Mouse (Mus musculus) midbrain, embryonic 13.5 days (tissue): Measurements from ENCODE around the gene Pik3c2b. TPM values are rescaled to one million over a fixed set of nuclear protein-coding genes. Genes with fewer than 3 reads are reported as not detected.

ENCODE experiments used
- ATAC-seq: fragments of 200-750 bp; cut with Nextera tagmentation; 2 replicates; pipeline ENCODE4 v1.8.0; 2017; ENCODE audit warnings: mild to moderate bottlenecking, moderate TSS enrichment, moderate library complexity
- H3K27ac ChIP-seq: fragments of 300-500 bp; sonication (generic); 2 replicates; pipeline ENCODE4 v1.5.1; 2015; ENCODE audit warnings: inconsistent platforms, mild to moderate bottlenecking, moderate library complexity
- H3K27me3 ChIP-seq: fragments of 300-500 bp; sonication (generic); 2 replicates; pipeline ENCODE4 v1.6.1; 2015; ENCODE audit warnings: mild to moderate bottlenecking, inconsistent platforms
- H3K36me3 ChIP-seq: fragments of 300-500 bp; sonication (generic); 2 replicates; pipeline ENCODE4 v1.6.1; 2015; ENCODE audit warnings: mild to moderate bottlenecking, inconsistent platforms
- H3K4me1 ChIP-seq: fragments of 300-500 bp; sonication (generic); replicated peaks from 2 replicates; pipeline ENCODE4 v1.6.1; 2015; ENCODE audit warnings: inconsistent platforms
- H3K4me2 ChIP-seq: fragments of 300-500 bp; sonication (generic); replicated peaks from 2 replicates; pipeline ENCODE4 v1.6.1; 2015; ENCODE audit warnings: moderate library complexity, mild to moderate bottlenecking, inconsistent platforms
- H3K4me3 ChIP-seq: fragments of 300-500 bp; sonication (generic); replicated peaks from 2 replicates; pipeline ENCODE4 v1.5.1; 2015; ENCODE audit warnings: mild to moderate bottlenecking, inconsistent platforms
- H3K9ac ChIP-seq: fragments of 300-500 bp; sonication (generic); replicated peaks from 2 replicates; pipeline ENCODE4 v1.6.1; 2015; ENCODE audit warnings: mild to moderate bottlenecking, inconsistent platforms
- H3K9me3 ChIP-seq: fragments of 300-500 bp; sonication (generic); 2 replicates; pipeline ENCODE4 v1.6.1; 2016; ENCODE audit warnings: mild to moderate bottlenecking, inconsistent platforms
- WGBS: fragments of 180-500 bp; shearing (Covaris S2); methylation state at CpG from one replicate; pipeline ENCODE4 v1.1.7; 2015; 5-methylcytosine and 5-hydroxymethylcytosine counted together
- polyA plus RNA-seq: library from polyadenylated mRNA; unstranded; fragments of >200 nt; fragmentation: Nextera tagmentation; extraction: Ambion mirVana; gene quantifications from 2 replicates; pipeline ENCODE4 v1.2.1, GENCODE M21; 2015

Pik3c2b gene
- polyA plus RNA-seq, 1 experiment from 2014 or later: 17.0 TPM

GRCm38 (mm10) chr1:133132388-133133326, 87.2 kb downstream of the Pik3c2b start:
- Histone ChIP-seq H3K27ac (no peak overlapping the region), H3K27me3 (no peaks in the 10 kb centered on the region)
- WGBS: 15% methylated on average over 26 of the region's 26 CpGs

GRCm38 (mm10) chr1:133133425-133133824, 88.0 kb downstream of the Pik3c2b start:
- Histone ChIP-seq H3K4me2 (peak overlapping the region; percentile 100), H3K9me3 (no peaks in the 10 kb centered on the region), H3K4me3 (peak overlapping the region; percentile 71), H3K9ac (peak overlapping the region; percentile 89), H3K27me3 (no peaks in the 10 kb centered on the region), H3K4me1 (peaks cover 60% of the 10 kb centered on the region), H3K36me3 (peaks cover 25% of the 10 kb centered on the region), H3K27ac (no peak overlapping the region)
- no peak for ATAC-seq
- 23% methylated on average over 2 of the region's 2 CpGs for WGBS

More at GRCm38 (mm10) chr1:133132388-133133326, 87.2 kb downstream of the Pik3c2b start:
- Histone ChIP-seq H3K4me2 (peak overlapping the region; percentile 100), H3K9ac (peak overlapping the region; percentile 89), H3K4me3 (peak overlapping the region; percentile 71), H3K36me3 (peaks cover 17% of the 10 kb centered on the region), H3K9me3 (no peaks in the 10 kb centered on the region), H3K4me1 (peaks cover 60% of the 10 kb centered on the region)
- no peak for ATAC-seq

GRCm38 (mm10) chr1:133134071-133134470, 88.6 kb downstream of the Pik3c2b start:
- H3K27ac ChIP-seq: no peak overlapping the region
- peaks cover 31% of the 10 kb centered on the region for H3K36me3 ChIP-seq
- peaks cover 60% of the 10 kb centered on the region for H3K4me1 ChIP-seq
- no peaks in the 10 kb centered on the region for H3K9me3 ChIP-seq
- H3K27me3 ChIP-seq: no peaks in the 10 kb centered on the region
- ATAC-seq: no peak
- peak overlapping the region; percentile 89 for H3K9ac ChIP-seq
- H3K4me2 ChIP-seq: peak overlapping the region; percentile 100
- WGBS: 29% methylated on average over 4 of the region's 4 CpGs
- peak overlapping the region; percentile 71 for H3K4me3 ChIP-seq

- Histone ChIP-seq H3K4me3 (peak overlapping the region; percentile 71), H3K27me3 (no peaks in the 10 kb centered on the region), H3K4me2 (peak overlapping the region; percentile 100), H3K27ac (no peak overlapping the region), H3K36me3 (peaks cover 37% of the 10 kb centered on the region), H3K9ac (peak overlapping the region; percentile 60), H3K4me1 (peaks cover 55% of the 10 kb centered on the region), H3K9me3 (no peaks in the 10 kb centered on the region)
- WGBS: 47% methylated on average over 4 of the region's 4 CpGs
- no peak for ATAC-seq
These were observed 89.4 kb downstream of the Pik3c2b start for GRCm38 (mm10) chr1:133134881-133135280.

GRCm38 (mm10) chr1:133135808-133136207, 90.3 kb downstream of the Pik3c2b start:
- no peak for ATAC-seq
- peak overlapping the region; percentile 71 for H3K4me3 ChIP-seq
- peaks cover 46% of the 10 kb centered on the region for H3K36me3 ChIP-seq
- peak overlapping the region; percentile 17 for H3K9ac ChIP-seq
- H3K9me3 ChIP-seq: no peaks in the 10 kb centered on the region
- peak overlapping the region; percentile 100 for H3K4me2 ChIP-seq
- H3K27me3 ChIP-seq: no peaks in the 10 kb centered on the region
- 64% methylated on average over 5 of the region's 5 CpGs for WGBS
- H3K4me1 ChIP-seq: peaks cover 47% of the 10 kb centered on the region
- H3K27ac ChIP-seq: no peak overlapping the region

- 96% methylated on average over 1 of the region's 1 CpGs for WGBS
- Histone ChIP-seq H3K4me2 (no peak overlapping the region), H3K27me3 (no peaks in the 10 kb centered on the region), H3K27ac (no peak overlapping the region), H3K9ac (no peak overlapping the region), H3K4me1 (peaks cover 34% of the 10 kb centered on the region), H3K9me3 (no peaks in the 10 kb centered on the region), H3K36me3 (peaks cover 58% of the 10 kb centered on the region), H3K4me3 (no peak overlapping the region)
- no peak for ATAC-seq
These were observed 92.9 kb downstream of the Pik3c2b start for GRCm38 (mm10) chr1:133138401-133138800.

- WGBS: 62% methylated on average over 20 of the region's 22 CpGs
- H3K27ac ChIP-seq: no peak overlapping the region
These were observed 100.8 kb downstream of the Pik3c2b start for GRCm38 (mm10) chr1:133146014-133147009.

GRCm38 (mm10) chr1:133147324-133147723, 101.9 kb downstream of the Pik3c2b start:
- no peak for ATAC-seq
- H3K27ac ChIP-seq: no peak overlapping the region
- H3K36me3 ChIP-seq: no peaks in the 10 kb centered on the region; the same call in 1 of the 2 replicates
- H3K4me2 ChIP-seq: no peak overlapping the region
- H3K27me3 ChIP-seq: no peaks in the 10 kb centered on the region
- 82% methylated on average over 5 of the region's 5 CpGs for WGBS
- no peak overlapping the region for H3K9ac ChIP-seq
- H3K4me1 ChIP-seq: no peaks in the 10 kb centered on the region
- H3K9me3 ChIP-seq: peaks cover 7% of the 10 kb centered on the region; the same call in 1 of the 2 replicates
- H3K4me3 ChIP-seq: no peak overlapping the region

More at GRCm38 (mm10) chr1:133146014-133147009, 100.8 kb downstream of the Pik3c2b start:
- no peaks in the 10 kb centered on the region for H3K27me3 ChIP-seq
- peak; percentile 69 for ATAC-seq
- H3K4me3 ChIP-seq: no peak overlapping the region
- H3K9me3 ChIP-seq: peaks cover 7% of the 10 kb centered on the region; the same call in 1 of the 2 replicates
- no peak overlapping the region for H3K9ac ChIP-seq
- H3K4me1 ChIP-seq: no peaks in the 10 kb centered on the region
- H3K4me2 ChIP-seq: no peak overlapping the region
- peaks cover 7% of the 10 kb centered on the region for H3K36me3 ChIP-seq

GRCm38 (mm10) chr1:133148122-133148521, 102.7 kb downstream of the Pik3c2b start:
- Histone ChIP-seq H3K4me2 (no peak overlapping the region), H3K9me3 (peaks cover 7% of the 10 kb centered on the region; the same call in 1 of the 2 replicates), H3K4me1 (no peaks in the 10 kb centered on the region), H3K36me3 (no peaks in the 10 kb centered on the region), H3K4me3 (no peak overlapping the region), H3K27ac (no peak overlapping the region), H3K27me3 (no peaks in the 10 kb centered on the region), H3K9ac (no peak overlapping the region)
- WGBS: 94% methylated on average over 8 of the region's 8 CpGs
- ATAC-seq: no peak

- Histone ChIP-seq H3K27me3 (0 out of 2 replicates have a peak, but pooled peaks cover 4% of the 10 kb centered on the region), H3K36me3 (no peaks in the 10 kb centered on the region), H3K9me3 (peaks cover 7% of the 10 kb centered on the region; the same call in 1 of the 2 replicates), H3K4me3 (no peak overlapping the region), H3K4me1 (no peaks in the 10 kb centered on the region), H3K27ac (no peak overlapping the region), H3K9ac (no peak overlapping the region), H3K4me2 (no peak overlapping the region)
- no peak for ATAC-seq
- WGBS: 96% methylated on average over 2 of the region's 2 CpGs
These were observed 105.1 kb downstream of the Pik3c2b start for GRCm38 (mm10) chr1:133150556-133150955.

- Histone ChIP-seq H3K4me2 (no peak overlapping the region), H3K36me3 (no peaks in the 10 kb centered on the region), H3K9me3 (peaks cover 7% of the 10 kb centered on the region; the same call in 1 of the 2 replicates), H3K27ac (no peak overlapping the region), H3K4me1 (no peaks in the 10 kb centered on the region), H3K27me3 (0 out of 2 replicates have a peak, but pooled peaks cover 4% of the 10 kb centered on the region), H3K4me3 (no peak overlapping the region), H3K9ac (no peak overlapping the region)
- WGBS: 94% methylated on average over 3 of the region's 3 CpGs
- ATAC-seq: no peak
These were observed 106.7 kb downstream of the Pik3c2b start for GRCm38 (mm10) chr1:133152213-133152612.
